Mouse (Mus musculus): ENCODE results near the gene Bcam. TPM values are rescaled to one million over a fixed set of nuclear protein-coding genes. Genes with fewer than 3 reads are reported as not detected.

Gene Bcam
- polyA plus RNA-seq (2012; rRNA removed; ENCODE audit: low replicate concordance), result 135 and 154 TPM in 2 replicates

GRCm38 (mm10) chr7:19770984-19771391 is at the start of gene Bcam:
Bcam (minus strand) TSS chr7:19771016.

GRCm38 (mm10) chr7:19796697-19797588 is 26.1 kb upstream of the Bcam start, which contains the start of gene Cblc:
Cblc (minus strand) TSS chr7:19796809.

DNA sequence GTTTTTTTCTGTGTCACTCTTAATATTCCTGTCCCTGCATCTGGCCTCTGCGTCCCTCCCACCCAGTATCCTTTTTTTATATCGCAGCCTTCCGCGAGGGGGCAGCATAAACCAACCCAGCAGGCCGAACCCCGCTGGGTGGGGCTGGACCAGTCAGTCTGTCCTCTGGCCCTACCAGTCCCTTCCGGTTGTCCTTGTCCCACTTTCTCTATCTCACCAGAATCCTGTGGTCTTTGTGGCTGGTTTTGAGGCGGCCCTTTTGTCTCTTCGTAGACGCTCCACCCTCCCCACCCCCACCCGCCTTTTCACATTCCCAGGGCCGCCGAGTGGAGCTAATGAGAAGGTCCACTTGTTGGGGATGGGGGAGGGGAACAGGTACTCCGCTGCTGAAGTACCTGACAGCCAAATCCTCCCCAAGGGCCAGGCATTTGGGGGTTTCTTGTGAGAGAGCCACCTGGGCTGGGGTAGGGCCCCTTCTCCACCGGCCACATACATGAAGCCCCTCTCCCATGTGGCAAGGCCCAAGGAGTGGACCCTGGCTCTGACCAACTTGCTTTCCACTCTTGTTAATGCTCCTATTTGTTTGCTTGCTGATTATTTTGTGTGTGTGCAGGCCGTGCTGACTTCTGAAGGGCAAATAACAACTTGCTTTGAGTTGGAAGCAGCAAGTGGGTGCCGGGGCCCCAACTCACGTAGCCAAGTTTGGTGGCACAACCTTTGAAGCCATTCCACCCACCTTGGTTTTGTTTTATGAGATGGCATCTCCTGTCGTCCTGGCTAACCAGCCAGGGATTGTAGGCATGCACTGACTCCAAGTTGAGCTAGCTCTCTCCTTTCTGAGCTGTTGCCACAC is 20.4 kb downstream of the Bcam start, which contains the start of gene Nectin2:
Gene Nectin2 (minus strand): TSS at position 267 of the 853 bp plus-strand sequence.

GRCm38 (mm10) chr7:19715239-19716054 is 55.4 kb downstream of the Bcam start, which contains the start of gene Tomm40:
Tomm40 (minus strand) TSS chr7:19715438.

Other genes with a start within 250 kb of the Bcam start
- 75.3 and 137 TPM in 2 replicates for gene Ppp1r37, start 207.9 kb downstream of the Bcam start, polyA plus RNA-seq (2012; rRNA removed; ENCODE audit: low replicate concordance)
- 6.8 and 16.7 TPM in 2 replicates for gene Zfp296, start 193.7 kb downstream of the Bcam start, polyA plus RNA-seq (2012; rRNA removed; ENCODE audit: low replicate concordance)
- gene Gemin7, start 193.4 kb downstream of the Bcam start, polyA plus RNA-seq (2012; rRNA removed; ENCODE audit: low replicate concordance), result 138 and 192 TPM in 2 replicates
- 68.1 and 244 TPM in 2 replicates for gene Clasrp, start 166.5 kb downstream of the Bcam start, polyA plus RNA-seq (2012; rRNA removed; ENCODE audit: low replicate concordance)
- gene Relb, start 141.6 kb downstream of the Bcam start, polyA plus RNA-seq (2012; rRNA removed; ENCODE audit: low replicate concordance), result 40.8 and 101 TPM in 2 replicates
- 125 and 164 TPM in 2 replicates for gene Clptm1, start 106.0 kb downstream of the Bcam start, polyA plus RNA-seq (2012; rRNA removed; ENCODE audit: low replicate concordance)
- 1.9 and 2.9 TPM in 2 replicates for gene Apoc2, start 93.1 kb downstream of the Bcam start, polyA plus RNA-seq (2012; rRNA removed; ENCODE audit: low replicate concordance)
- gene Gm44805, start 89.6 kb downstream of the Bcam start, polyA plus RNA-seq (2012; rRNA removed; ENCODE audit: low replicate concordance), result 1.0 TPM in 1 of 2 replicates, not detected in the other
- gene Apoc4, start 89.5 kb downstream of the Bcam start, polyA plus RNA-seq (2012; rRNA removed; ENCODE audit: low replicate concordance), result 21.1 TPM in 1 of 2 replicates, not detected in the other
- 50.4 and 58.9 TPM in 2 replicates for gene Apoc1, start 78.4 kb downstream of the Bcam start, polyA plus RNA-seq (2012; rRNA removed; ENCODE audit: low replicate concordance)
- 2,055 and 4,405 TPM in 2 replicates for gene Apoe, start 71.8 kb downstream of the Bcam start, polyA plus RNA-seq (2012; rRNA removed; ENCODE audit: low replicate concordance)
- gene Tomm40, start 55.6 kb downstream of the Bcam start, polyA plus RNA-seq (2012; rRNA removed; ENCODE audit: low replicate concordance), result 62.0 and 84.9 TPM in 2 replicates
- gene Nectin2, start 20.5 kb downstream of the Bcam start, polyA plus RNA-seq (2012; rRNA removed; ENCODE audit: low replicate concordance), result 45.9 and 65.6 TPM in 2 replicates
- gene Cblc, start 25.8 kb upstream of the Bcam start, polyA plus RNA-seq (2012; rRNA removed; ENCODE audit: low replicate concordance), result 19.9 and 20.6 TPM in 2 replicates
- 75.0 and 218 TPM in 2 replicates for gene Bcl3, start 51.8 kb upstream of the Bcam start, polyA plus RNA-seq (2012; rRNA removed; ENCODE audit: low replicate concordance)
- 0.88 and 1.4 TPM in 2 replicates for gene Gm19345, start 81.0 kb upstream of the Bcam start, polyA plus RNA-seq (2012; rRNA removed; ENCODE audit: low replicate concordance)
- gene Ceacam16, start 90.3 kb upstream of the Bcam start, polyA plus RNA-seq (2012; rRNA removed; ENCODE audit: low replicate concordance), result 1.6 and 5.1 TPM in 2 replicates
- gene Ceacam19, start 116.9 kb upstream of the Bcam start, polyA plus RNA-seq (2012; rRNA removed; ENCODE audit: low replicate concordance), result 0.12 and 0.65 TPM in 2 replicates
- 12.9 and 18.0 TPM in 2 replicates for gene Pvr, start 150.1 kb upstream of the Bcam start, polyA plus RNA-seq (2012; rRNA removed; ENCODE audit: low replicate concordance)
- 1.3 and 2.0 TPM in 2 replicates for gene Igsf23, start 179.7 kb upstream of the Bcam start, polyA plus RNA-seq (2012; rRNA removed; ENCODE audit: low replicate concordance)
- 0.13 and 0.19 TPM in 2 replicates for gene Ceacam20, start 194.4 kb upstream of the Bcam start, polyA plus RNA-seq (2012; rRNA removed; ENCODE audit: low replicate concordance)
- 0.10 TPM in 1 of 2 replicates, not detected in the other for gene Nlrp9b, start 220.4 kb upstream of the Bcam start, polyA plus RNA-seq (2012; rRNA removed; ENCODE audit: low replicate concordance)

Measured in mammary gland, adult 2 months (tissue).